In genomic region chr13:55555921-55556320, GRCm38 (mm10) we compare ENCODE assay signal across 25 mouse cellular contexts.
"Had no signal": no experiment of that assay in that cellular context is flagged by ENCODE, and none has a peak within 500 bp of the region (broad histone marks: within the 10 kb centered on the region; RNA-seq: fewer than 3 reads in every experiment).

No protein-coding gene starts in this region.

- H3K27ac ChIP-seq: embryonic facial prominence, embryonic 10.5 days; embryonic facial prominence, embryonic 12.5 days; embryonic facial prominence, embryonic 13.5 days; embryonic facial prominence, embryonic 15.5 days; forebrain, embryonic 10.5 days; forebrain, embryonic 12.5 days; forebrain, embryonic 13.5 days; forebrain, embryonic 15.5 days; gastrocnemius, adult 2 months; heart, adult 2 months had no signal

- H3K4me1 ChIP-seq: embryonic facial prominence, embryonic 10.5 days; embryonic facial prominence, embryonic 12.5 days; embryonic facial prominence, embryonic 13.5 days; embryonic facial prominence, embryonic 15.5 days; forebrain, embryonic 10.5 days; forebrain, embryonic 12.5 days; forebrain, embryonic 13.5 days had no signal

- DNase-seq: cerebellum, adult 8-10 months; cerebellum, adult 9-10 months; cerebellum, adult 9-11 months; cerebellum, postnatal 10 days; cerebellum, postnatal 14 days; cerebellum, postnatal 25 days; cerebellum, postnatal 36 days; embryo, embryonic 11 days; forebrain, postnatal 0 days; gastrocnemius, adult 2 months; gastrocnemius, postnatal 10 days; gastrocnemius, postnatal 14 days; gastrocnemius, postnatal 25 days; gastrocnemius, postnatal 36 days; heart, adult 18-20 months; heart, adult 2 months had no signal

- H3K4me3 ChIP-seq: embryonic facial prominence, embryonic 10.5 days; embryonic facial prominence, embryonic 12.5 days; embryonic facial prominence, embryonic 13.5 days; embryonic facial prominence, embryonic 15.5 days; erythroblast, embryonic 14.5 days; forebrain, embryonic 10.5 days; forebrain, embryonic 12.5 days; forebrain, embryonic 13.5 days; forebrain, embryonic 15.5 days; gastrocnemius, adult 2 months; heart, adult 2 months had no signal

- H3K27me3 ChIP-seq: embryonic facial prominence, embryonic 12.5 days; embryonic facial prominence, embryonic 13.5 days; embryonic facial prominence, embryonic 15.5 days; forebrain, embryonic 12.5 days; forebrain, embryonic 13.5 days; forebrain, embryonic 15.5 days had no signal

- H3K9me3 ChIP-seq: embryonic facial prominence, embryonic 10.5 days; embryonic facial prominence, embryonic 12.5 days; embryonic facial prominence, embryonic 13.5 days; embryonic facial prominence, embryonic 15.5 days; forebrain, embryonic 10.5 days; forebrain, embryonic 12.5 days; forebrain, embryonic 13.5 days; forebrain, embryonic 15.5 days had no signal
